Mouse (Mus musculus) adrenal gland, postnatal 14 days (tissue): ENCODE measurements around the gene Gtse1. TPM values are rescaled to one million over a fixed set of nuclear protein-coding genes. Genes with fewer than 3 reads are reported as not detected.
A peak's percentile ranks its signal among the peaks of the same experiment; 100 is the strongest.

Source experiments
- DNase-seq: peaks from one replicate; pipeline ENCODE4 v3.0.0; 2021; ENCODE audit warnings: mixed read lengths
- total RNA-seq: library from RNA; stranded (reverse); gene quantifications from 2 replicates; pipeline ENCODE4 v1.2.3, GENCODE M21; 2021

The Gtse1 gene
- total RNA-seq, 1 experiment from 2014 or later, result 4.6 TPM

- DNase-seq, result peak; percentile 87
Measured at GRCm38 (mm10) chr15:85867696-85868095, 8.2 kb downstream of the Gtse1 start.

- DNase-seq, result no peak
Measured at GRCm38 (mm10) chr15:85877336-85877735, 17.8 kb downstream of the Gtse1 start.

DNA sequence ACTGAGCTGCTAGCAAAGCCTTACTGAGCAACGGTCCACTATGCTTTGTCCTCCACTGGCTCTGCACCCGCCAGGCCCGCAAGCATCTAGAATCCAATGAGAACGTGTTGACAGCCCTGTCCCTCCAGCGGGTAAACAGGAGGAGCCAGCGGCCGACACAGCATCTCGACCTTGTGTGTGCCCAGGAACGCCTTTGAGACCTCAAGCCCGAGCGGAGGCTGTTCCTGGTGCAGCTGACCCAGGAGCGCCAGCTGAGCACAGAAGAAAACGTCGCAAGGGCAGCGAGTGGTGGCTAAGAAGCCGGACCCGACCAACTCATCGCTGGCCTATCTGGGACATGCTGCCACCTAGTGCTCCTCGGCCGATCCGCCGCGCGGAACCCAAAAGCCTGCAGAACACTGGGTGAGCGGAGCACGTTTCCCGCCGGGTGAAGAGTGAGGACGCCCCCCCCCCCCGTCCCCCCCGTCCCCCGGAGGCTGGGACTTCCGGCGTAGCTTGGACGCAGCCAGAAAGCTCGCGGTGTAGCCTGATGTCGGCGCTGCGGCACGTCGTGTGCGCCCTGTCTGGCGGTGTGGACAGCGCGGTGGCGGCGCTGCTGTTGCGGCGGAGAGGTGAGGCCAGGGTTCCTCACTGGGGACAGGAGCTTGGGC lies 19.4 kb downstream of the Gtse1 start, which contains the start of gene Trmu:
Gene Trmu, plus strand, starts transcription at position 465 of the 650 bp plus-strand sequence.
- DNase-seq, result peak; percentile 94

DNA sequence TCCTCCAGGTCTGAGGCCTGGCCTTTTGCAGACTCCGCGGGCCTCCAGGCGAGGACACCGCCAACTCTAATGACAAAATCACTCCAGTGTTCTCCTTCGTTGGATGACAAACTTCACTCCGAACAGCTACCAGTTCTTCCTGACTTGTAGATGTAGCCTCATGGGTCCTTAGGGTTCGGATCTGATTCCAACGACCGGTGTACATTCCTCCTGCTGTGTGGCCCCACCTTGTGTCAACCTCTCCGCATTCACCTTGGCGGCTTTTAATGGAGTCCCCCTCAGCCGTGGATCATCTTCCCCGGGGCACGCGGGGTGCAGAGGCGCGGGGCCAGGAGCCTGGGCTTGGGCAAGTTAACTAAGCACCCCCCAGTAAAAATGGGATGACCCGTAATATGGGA lies 20.0 kb downstream of the Gtse1 start:
- peak; percentile 39 for DNase-seq

- no peak for DNase-seq
Measured at GRCm38 (mm10) chr15:85885606-85886005, 26.1 kb downstream of the Gtse1 start.

GRCm38 (mm10) chr15:85889235-85889634 lies 29.7 kb downstream of the Gtse1 start:
- DNase-seq, result no peak

DNA sequence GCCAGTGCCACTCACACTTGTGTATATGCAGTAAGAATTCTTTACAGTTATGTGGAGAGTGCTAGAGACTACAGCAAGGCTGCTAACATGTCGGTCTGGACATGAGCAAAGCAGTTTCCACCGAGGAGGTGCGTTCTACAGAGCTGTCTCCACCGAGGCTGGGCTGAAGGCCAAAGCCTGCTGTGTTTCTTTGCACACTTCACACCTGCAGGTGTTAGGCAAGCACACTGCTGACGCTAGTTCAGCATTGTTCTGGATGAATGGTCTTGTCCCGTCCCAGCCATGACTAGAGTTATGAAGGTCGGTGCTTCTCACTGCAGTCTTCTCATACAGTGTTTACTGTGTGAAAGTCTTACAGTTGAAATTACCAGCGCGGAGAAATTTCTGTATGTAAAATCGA lies 32.4 kb downstream of the Gtse1 start:
- DNase-seq, result no peak

- DNase-seq, result no peak
Measured at GRCm38 (mm10) chr15:85892498-85893118, 33.1 kb downstream of the Gtse1 start.

GRCm38 (mm10) chr15:85893871-85894270 lies 34.3 kb downstream of the Gtse1 start:
- peak; percentile 57 for DNase-seq

- DNase-seq, result peak; percentile 88
Measured at GRCm38 (mm10) chr15:85896284-85896683, 36.7 kb downstream of the Gtse1 start.

DNA sequence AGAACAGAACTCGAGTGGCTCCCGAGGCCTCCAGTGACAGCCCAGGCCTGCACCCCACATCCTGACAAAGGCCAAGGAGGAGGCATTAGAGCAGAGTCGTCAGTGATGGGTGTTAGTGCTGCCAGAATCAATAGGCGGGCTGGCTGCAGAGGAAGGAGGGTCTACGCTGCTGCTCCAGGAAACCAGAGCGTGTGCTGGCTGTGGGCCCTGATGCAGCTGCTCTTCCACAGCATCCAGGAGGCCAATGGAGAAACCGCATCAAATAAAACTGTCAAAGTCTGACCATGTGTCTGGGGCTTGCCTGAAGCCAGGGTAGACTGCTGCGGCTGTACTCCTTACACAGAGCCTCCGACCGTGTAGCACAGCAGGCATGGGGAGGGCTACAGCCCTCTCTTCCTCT lies 37.6 kb downstream of the Gtse1 start:
- DNase-seq, result no peak

DNA sequence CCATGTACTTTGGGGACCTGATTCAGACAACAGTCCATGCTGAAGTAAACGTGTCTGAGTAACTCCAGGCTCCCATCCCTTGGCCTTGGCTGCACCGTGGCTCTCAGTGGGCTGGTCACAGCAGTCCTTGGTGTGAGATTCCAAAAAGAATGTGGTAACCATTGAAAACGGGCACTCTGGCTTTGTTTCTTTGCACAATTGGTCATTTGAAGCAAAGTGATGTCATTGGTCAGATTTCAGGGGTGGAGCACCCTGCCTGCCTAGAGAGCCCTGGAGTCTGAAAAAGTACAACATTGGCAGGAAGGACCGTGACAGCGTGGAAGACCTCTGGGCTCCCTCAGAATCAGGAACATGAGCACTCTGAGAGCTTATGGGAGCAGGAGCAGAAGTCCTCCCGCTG lies 39.9 kb downstream of the Gtse1 start:
- peak; percentile 58 for DNase-seq

DNA sequence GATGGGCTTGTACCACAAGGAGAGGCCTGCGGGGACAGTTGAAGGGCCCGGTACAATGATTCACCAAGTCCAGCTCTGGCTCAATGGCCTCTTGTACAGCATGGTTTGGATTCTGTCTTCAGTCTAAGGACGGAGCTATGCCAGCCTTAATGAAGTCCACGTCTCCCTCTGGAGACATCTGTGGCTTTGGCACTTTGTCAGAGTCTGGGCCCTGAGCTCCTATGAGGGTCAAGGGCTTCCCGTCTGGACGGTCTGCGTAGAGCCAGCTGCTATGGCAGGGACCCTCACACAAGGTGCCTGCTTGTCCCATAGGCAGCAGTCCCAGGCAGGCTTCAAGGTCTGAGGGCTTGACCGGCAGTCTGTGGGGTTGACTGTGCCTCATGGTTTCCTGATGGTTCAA lies 40.8 kb downstream of the Gtse1 start:
- peak; percentile 54 for DNase-seq

GRCm38 (mm10) chr15:85900801-85901200 lies 41.3 kb downstream of the Gtse1 start:
- peak; percentile 60 for DNase-seq

GRCm38 (mm10) chr15:85902505-85902904 lies 43.0 kb downstream of the Gtse1 start:
- DNase-seq, result no peak

DNA sequence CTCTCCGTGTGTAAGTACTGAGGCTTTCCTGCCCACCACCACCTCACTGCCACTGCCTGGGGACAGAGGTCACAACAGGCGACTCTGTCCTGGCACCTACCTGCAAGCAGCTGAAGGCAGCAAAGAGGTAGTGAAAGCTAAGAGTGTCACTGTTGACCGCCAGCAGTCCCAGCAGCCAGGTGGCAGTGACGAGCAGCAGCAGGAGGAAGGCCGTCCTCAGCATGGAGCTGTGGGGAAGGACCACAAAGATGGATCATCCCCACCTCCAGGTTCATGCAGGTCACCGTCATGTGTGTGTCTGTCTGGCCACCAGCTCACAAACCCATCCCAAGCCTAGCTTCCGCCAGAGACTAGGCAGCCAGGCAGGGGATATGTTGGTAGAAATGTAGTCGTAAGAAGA lies 44.3 kb downstream of the Gtse1 start:
- no peak for DNase-seq

- peak; percentile 69 for DNase-seq
Measured at GRCm38 (mm10) chr15:85908660-85909491, 49.3 kb downstream of the Gtse1 start.

GRCm38 (mm10) chr15:85909492-85909829 lies 49.9 kb downstream of the Gtse1 start:
- no peak for DNase-seq

- peak; percentile 55 for DNase-seq
Measured at GRCm38 (mm10) chr15:85909931-85910330, 50.4 kb downstream of the Gtse1 start.

DNA sequence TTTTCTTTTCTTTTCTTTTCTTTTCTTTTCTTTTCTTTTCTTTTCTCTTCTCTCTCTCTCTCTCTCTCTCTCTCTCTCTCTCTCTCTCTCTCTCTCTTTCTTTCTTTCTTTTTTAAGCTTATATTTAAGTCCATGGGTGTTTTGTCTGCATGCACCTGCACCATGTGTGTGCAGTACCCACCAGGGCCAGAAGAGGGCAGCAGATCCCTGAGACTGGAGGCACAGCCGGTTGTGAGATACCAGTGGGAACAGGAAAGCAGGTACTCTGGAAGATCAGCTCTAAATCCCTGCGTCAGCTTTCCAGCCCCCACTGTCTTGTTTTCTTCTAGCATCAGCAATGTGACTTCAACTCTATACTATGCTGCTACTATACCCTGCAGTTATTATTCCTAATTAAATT lies 54.1 kb downstream of the Gtse1 start:
- DNase-seq, result peak; percentile 87

GRCm38 (mm10) chr15:85919191-85919891 lies 59.8 kb downstream of the Gtse1 start:
- DNase-seq, result peak; percentile 40

- DNase-seq, result no peak
Measured at GRCm38 (mm10) chr15:85919892-85920248, 60.3 kb downstream of the Gtse1 start.

DNA sequence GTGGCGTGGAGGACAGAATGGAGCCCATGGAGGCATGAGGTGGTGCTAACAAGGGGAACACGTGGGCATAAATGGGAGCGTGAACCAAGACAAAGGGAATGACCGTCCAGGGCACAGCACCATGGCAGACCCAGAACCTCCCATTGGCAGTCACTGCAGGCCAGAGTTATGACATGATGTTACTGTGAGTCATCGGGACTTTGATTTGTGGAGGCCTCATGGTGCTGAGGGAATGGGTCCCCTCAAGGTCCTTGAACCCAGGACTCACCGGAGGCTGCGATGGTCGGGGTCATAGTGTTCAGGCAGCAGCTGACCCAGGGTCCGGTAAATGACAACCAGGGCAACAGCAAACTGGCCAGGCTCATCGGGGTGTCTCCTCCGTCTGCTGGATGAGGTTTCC lies 62.3 kb downstream of the Gtse1 start:
- DNase-seq, result peak; percentile 46
